8 mouse cellular contexts compared by ENCODE assay signal in genomic region chr6:34660724-34661123, GRCm38 (mm10).
A peak's percentile ranks its signal among the peaks of the same experiment; 100 is the strongest.
DNase-seq lines count a peak whose midpoint lies in the region; ATAC-seq and TF ChIP-seq lines count a peak whose summit lies in the region.

No protein-coding gene starts in this region.

- no peak for DNase-seq in intestine, embryonic 14.5 days (ENCODE audit: low spot score)
- peak; percentile 8 for DNase-seq in MN1 (ENCODE audit: low spot score)
- DNase-seq in cerebellum, adult 2 months: peak; percentile 40 to 62
- no peak for DNase-seq in thymus, adult 18-20 months
- DNase-seq in liver: no peak
- DNase-seq in c-Kit-positive CD71-positive TER-119-positive erythroid progenitor cells, embryonic 14.5 days (ENCODE audit: low spot score): no peak

- TF ChIP-seq POLR2A in cerebellum, adult 2 months (IDR thresholded peaks at IDR 0.05; ENCODE audit: borderline replicate concordance, insufficient read depth, low read length): no peak

- H3K4me1 ChIP-seq in intestine, embryonic 14.5 days (replicated peaks; ENCODE audit: control insufficient read depth, insufficient read depth, low read length): 0 out of 2 replicates have a peak, but pooled peaks cover 4% of the 10 kb centered on the region
- no peaks in the 10 kb centered on the region; the same call in 1 of the 2 replicates for H3K4me1 ChIP-seq in intestine, embryonic 16.5 days (ENCODE audit: control insufficient read depth, insufficient read depth, low read length)
- H3K4me1 ChIP-seq in cerebellum, adult 2 months (ENCODE audit: control insufficient read depth, insufficient read depth, low read length): peaks cover 14% of the 10 kb centered on the region
- peaks cover 2 to 25% of the 10 kb centered on the region in 2 experiments for H3K4me1 ChIP-seq in heart, embryonic 14.5 days (ENCODE audit: control insufficient read depth in 2 of 2, insufficient read depth in 2 of 2, low read length in 2 of 2)

- no peak overlapping the region for H3K9ac ChIP-seq in intestine, embryonic 14.5 days (ENCODE audit: low read length)
- H3K9ac ChIP-seq in intestine, embryonic 16.5 days (ENCODE audit: low read depth, low read length): no peak overlapping the region
- peak overlapping the region; percentile 65 for H3K9ac ChIP-seq in heart, embryonic 14.5 days (ENCODE audit: low read length)

- no peak overlapping the region for H3K4me3 ChIP-seq in intestine, embryonic 14.5 days (ENCODE audit: low read depth, low read length)
- no peak overlapping the region for H3K4me3 ChIP-seq in intestine, embryonic 16.5 days (ENCODE audit: low read length)
- H3K4me3 ChIP-seq in cerebellum, adult 2 months (replicated peaks; ENCODE audit: insufficient read depth, low read depth, low read length): no peak overlapping the region
- H3K4me3 ChIP-seq in heart, embryonic 14.5 days (ENCODE audit: control insufficient read depth in 1 of 2, insufficient read depth in 1 of 2, low read depth in 1 of 2, low read length in 2 of 2): peak overlapping the region; percentile 10 to 18; a peak in 2 of 4 replicates

- peaks cover 8% of the 10 kb centered on the region; the same call in 1 of the 2 replicates for H3K36me3 ChIP-seq in intestine, embryonic 14.5 days (ENCODE audit: control insufficient read depth, insufficient read depth, low read length)
- H3K36me3 ChIP-seq in intestine, embryonic 16.5 days (ENCODE audit: control insufficient read depth, insufficient read depth, low read length): no peaks in the 10 kb centered on the region
- H3K36me3 ChIP-seq in heart, embryonic 14.5 days (ENCODE audit: control insufficient read depth, insufficient read depth, low read length): peaks cover 3% of the 10 kb centered on the region; the same call in 1 of the 2 replicates

- no peaks in the 10 kb centered on the region for H3K27me3 ChIP-seq in intestine, embryonic 14.5 days (replicated peaks; ENCODE audit: control insufficient read depth, insufficient read depth, low read length)
- no peaks in the 10 kb centered on the region for H3K27me3 ChIP-seq in intestine, embryonic 16.5 days (replicated peaks; ENCODE audit: control insufficient read depth, insufficient read depth, low read length)
- H3K27me3 ChIP-seq in cerebellum, adult 2 months (ENCODE audit: control insufficient read depth, insufficient read depth, low read length): no peaks in the 10 kb centered on the region
- H3K27me3 ChIP-seq in heart, embryonic 14.5 days (ENCODE audit: control insufficient read depth, insufficient read depth, low read length): no peaks in the 10 kb centered on the region

- no peaks in the 10 kb centered on the region for H3K9me3 ChIP-seq in intestine, embryonic 14.5 days (ENCODE audit: control insufficient read depth, low read length)
- no peaks in the 10 kb centered on the region for H3K9me3 ChIP-seq in intestine, embryonic 16.5 days (ENCODE audit: control insufficient read depth, low read length)
- H3K9me3 ChIP-seq in heart, embryonic 14.5 days (ENCODE audit: control insufficient read depth, low read length): no peaks in the 10 kb centered on the region

- 30% methylated on average over 8 of the region's 8 CpGs for WGBS in intestine, embryonic 14.5 days
- WGBS in intestine, embryonic 16.5 days: 39% methylated on average over 8 of the region's 8 CpGs
- WGBS in cerebellum, adult 2 months: 7% methylated on average over 8 of the region's 8 CpGs
- 5% methylated on average over 8 of the region's 8 CpGs for WGBS in heart, embryonic 14.5 days

- no peak for TF ChIP-seq CTCF in cerebellum, adult 2 months (IDR thresholded peaks at IDR 0.05; ENCODE audit: borderline replicate concordance, insufficient read depth, low read depth, low read length)

- H3K27ac ChIP-seq in intestine, embryonic 14.5 days (ENCODE audit: low read depth): peak overlapping the region; percentile 51; the same call in 1 of the 2 replicates
- no peak overlapping the region for H3K27ac ChIP-seq in intestine, embryonic 16.5 days (ENCODE audit: low read length)
- H3K27ac ChIP-seq in cerebellum, adult 2 months (ENCODE audit: insufficient read depth, low read length): no peak overlapping the region
- peak overlapping the region; percentile 68 to 69 for H3K27ac ChIP-seq in heart, embryonic 14.5 days (replicated peaks in 1 of 2; ENCODE audit: control insufficient read depth in 1 of 2, insufficient read depth in 1 of 2, low read depth in 2 of 2, low read length in 2 of 2)

- ATAC-seq in intestine, embryonic 14.5 days (replicated peaks; ENCODE audit: low FRiP score, low TSS enrichment, low read depth): no peak
- no peak for ATAC-seq in intestine, embryonic 16.5 days
- ATAC-seq in heart, embryonic 14.5 days (ENCODE audit: insufficient number of reproducible peaks, insufficient read depth, low FRiP score, low read depth): peak; percentile 86

- no peak overlapping the region for H3K4me2 ChIP-seq in intestine, embryonic 14.5 days (ENCODE audit: low read length)
- no peak overlapping the region for H3K4me2 ChIP-seq in intestine, embryonic 16.5 days (ENCODE audit: low read depth, low read length)
- peak overlapping the region; percentile 54 for H3K4me2 ChIP-seq in heart, embryonic 14.5 days (ENCODE audit: low read length)

Comparison
In these comparisons a context has a peak if more than half of its experiments do, and no peak if none do; other contexts are left out.
1. H3K27ac ChIP-seq: peak in intestine, embryonic 14.5 days (single experiment) and heart, embryonic 14.5 days (2 of 2); none in intestine, embryonic 16.5 days (single experiment) and cerebellum, adult 2 months (single experiment).
2. DNase-seq: peak in MN1 (single experiment) and cerebellum, adult 2 months (2 of 2); none in intestine, embryonic 14.5 days (single experiment), thymus, adult 18-20 months (0 of 2), liver (single experiment) and c-Kit-positive CD71-positive TER-119-positive erythroid progenitor cells, embryonic 14.5 days (single experiment).
3. H3K4me3 ChIP-seq: peak in heart, embryonic 14.5 days (2 of 2); none in intestine, embryonic 14.5 days (single experiment), intestine, embryonic 16.5 days (single experiment) and cerebellum, adult 2 months (single experiment).